Mouse (Mus musculus) ES-E14 (cell line): ENCODE measurements around the gene Ppp2r2c.

ENCODE experiments used
- CHD2 ChIP-seq: IDR thresholded peaks from 2 replicates; pipeline ENCODE4 v1.6.1; 2014; ENCODE audit warnings: mild to moderate bottlenecking, low read depth, low read length, inconsistent platforms
- HCFC1 ChIP-seq: IDR thresholded peaks from 2 replicates; pipeline ENCODE4 v1.6.1; 2012; ENCODE audit warnings: low read length, inconsistent platforms, borderline replicate concordance; ENCODE audit not compliant: insufficient read depth
- ZC3H11A ChIP-seq: IDR thresholded peaks from 2 replicates; pipeline ENCODE4 v1.6.1; 2012; ENCODE audit warnings: low read depth, mild to moderate bottlenecking, inconsistent platforms, low read length, borderline replicate concordance
- ZNF384 ChIP-seq: IDR thresholded peaks from 2 replicates; pipeline ENCODE4 v1.6.1; 2012; ENCODE audit warnings: low read depth, low read length, inconsistent platforms

DNA sequence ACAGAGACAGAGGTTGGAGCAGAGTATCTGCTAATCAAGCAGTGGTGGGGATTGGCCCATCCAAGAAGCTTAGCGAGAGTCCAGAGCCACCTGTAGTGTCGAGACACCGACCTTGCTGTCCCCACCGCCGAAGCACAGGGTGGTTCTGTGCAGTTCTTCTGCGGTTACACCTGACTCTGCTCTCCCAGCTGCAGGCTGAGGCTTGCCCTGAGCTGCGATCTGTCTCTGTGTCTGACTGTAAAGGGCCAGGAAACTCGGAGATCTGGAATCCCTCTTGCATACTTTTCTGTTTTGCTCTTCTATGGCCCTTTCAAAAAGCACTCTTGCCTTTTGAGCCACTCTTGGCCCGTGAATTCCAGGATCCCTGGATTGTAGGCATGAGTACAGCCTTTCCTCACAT, 36.4 kb downstream of the Ppp2r2c start:
- no peak for TF ChIP-seq CHD2
- no peak for TF ChIP-seq ZNF384
- TF ChIP-seq ZC3H11A, result no peak
- TF ChIP-seq HCFC1, result no peak
